7 mouse cellular contexts compared by ENCODE assay signal in the genomic region with DNA sequence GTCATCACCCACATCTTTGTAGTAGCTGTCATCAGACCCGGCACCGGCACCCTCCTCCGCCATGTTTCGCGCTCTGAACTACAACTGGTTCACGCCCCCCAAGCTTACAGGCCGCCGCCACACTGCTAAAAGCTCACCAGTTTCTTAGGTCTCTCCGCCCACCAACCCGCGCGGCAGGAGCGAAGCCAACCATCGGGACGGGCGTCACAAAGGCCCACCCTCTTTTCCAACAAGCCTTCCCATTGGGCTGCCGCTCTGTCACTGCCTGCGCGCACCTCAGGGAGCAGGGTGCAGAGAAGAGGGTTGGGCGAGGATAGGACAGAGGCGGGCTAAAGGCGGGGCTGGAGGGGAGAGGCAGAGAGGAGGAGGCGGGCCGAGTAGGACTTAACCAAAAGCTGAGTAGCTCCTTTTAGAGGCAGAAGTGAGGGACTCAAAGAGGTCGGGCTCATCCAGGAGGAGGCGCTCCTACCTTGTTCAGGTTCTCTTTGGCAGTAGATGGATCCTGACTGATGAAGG. TPM values are rescaled to one million over a fixed set of nuclear protein-coding genes. Genes with fewer than 3 reads are reported as not detected.
DNase-seq lines count a peak whose midpoint lies in the region; ATAC-seq lines count a peak whose summit lies in the region.

A gene (minus strand): TSS at position 168 of the 516 bp plus-strand sequence.

- H3K4me1 ChIP-seq in intestine, embryonic 15.5 days (replicated peaks): no peaks in the 10 kb centered on the region
- peaks cover 7% of the 10 kb centered on the region for H3K4me1 ChIP-seq in midbrain, embryonic 10.5 days

- no peaks in the 10 kb centered on the region for H3K27me3 ChIP-seq in intestine, embryonic 15.5 days (replicated peaks)
- no peaks in the 10 kb centered on the region; the same call in 1 of the 2 replicates for H3K27me3 ChIP-seq in midbrain, embryonic 10.5 days (ENCODE audit: low read depth, poor library complexity, severe bottlenecking)

- intact Hi-C loops in gastrocnemius, postnatal 36 days (cut with DNase I): loop anchor here (10.0 kb wide), 1 partner anchor 196 kb away; no protein-coding TSS in a partner anchor
- intact Hi-C loops in left cerebral cortex, postnatal 25 days (cut with DNase I): no loop called here

- ATAC-seq in intestine, embryonic 15.5 days: peak; percentile 100

- no peaks in the 10 kb centered on the region for H3K36me3 ChIP-seq in intestine, embryonic 15.5 days
- H3K36me3 ChIP-seq in midbrain, embryonic 10.5 days: no peaks in the 10 kb centered on the region

- H3K4me2 ChIP-seq in intestine, embryonic 15.5 days (replicated peaks): peak within 1 kb of the TSS; percentile 60

- H3K4me3 ChIP-seq in intestine, embryonic 15.5 days (replicated peaks): peak within 1 kb of the TSS; percentile 50
- peak within 1 kb of the TSS; percentile 64 for H3K4me3 ChIP-seq in midbrain, embryonic 10.5 days

- peak within 1 kb of the TSS; percentile 47 for H3K9ac ChIP-seq in intestine, embryonic 15.5 days

- H3K27ac ChIP-seq in intestine, embryonic 15.5 days: no peak within 1 kb of the TSS
- H3K27ac ChIP-seq in midbrain, embryonic 10.5 days (replicated peaks): peak within 1 kb of the TSS; percentile 78

- H3K9me3 ChIP-seq in intestine, embryonic 15.5 days: no peaks in the 10 kb centered on the region
- H3K9me3 ChIP-seq in midbrain, embryonic 10.5 days (replicated peaks): no peaks in the 10 kb centered on the region

- peak; percentile 95 for DNase-seq in adrenal gland, adult 2 months
- peak; percentile 80 for DNase-seq in embryo, embryonic 11.5 days (ENCODE audit: low read depth, low spot score)
- peak; percentile 83 to 88 for DNase-seq in gastrocnemius, postnatal 36 days
- peak; percentile 87 to 96 for DNase-seq in left cerebral cortex, postnatal 25 days (ENCODE audit: low spot score in 2 of 2)
- peak; percentile 90 for DNase-seq in midbrain, embryonic 10.5 days (ENCODE audit: low spot score)
- peak; percentile 84 for DNase-seq in right cerebral cortex, postnatal 4 days

- 15% methylated on average over 26 of the region's 26 CpGs for WGBS in intestine, embryonic 15.5 days
- WGBS in midbrain, embryonic 10.5 days: 19% methylated on average over 26 of the region's 26 CpGs

RNA-seq across cellular contexts. Expression of the gene that starts here (rescaled TPM):
- total RNA-seq in adrenal gland, adult 2 months (2021): 10 to 100 TPM; 20.3 to 31.3 TPM
- 12.6 and 15.5 TPM in 2 replicates for polyA plus RNA-seq in adrenal gland, adult 2 months (2012; rRNA removed)
- 10 to 100 TPM; 11.0 to 13.7 TPM for total RNA-seq in gastrocnemius, postnatal 36 days (2021)
- 58.2 and 60.6 TPM in 2 replicates for polyA plus RNA-seq in intestine, embryonic 15.5 days (2015; fragmentation: Nextera tagmentation; extraction: Ambion mirVana)
- total RNA-seq in left cerebral cortex, postnatal 25 days (2021): 1 to 10 TPM; 4.3 to 7.0 TPM
- 83.6 and 85.0 TPM in 2 replicates for polyA plus RNA-seq in midbrain, embryonic 10.5 days (2016; fragmentation: Nextera tagmentation; extraction: Ambion mirVana)
